Mouse (Mus musculus) inflammation-experienced regulatory T-cells, adult 16 weeks (primary cell): ENCODE data around the gene Tex33. TPM values are rescaled to one million over a fixed set of nuclear protein-coding genes. Genes with fewer than 3 reads are reported as not detected.

Experiments used
- polyA plus RNA-seq: library from polyadenylated mRNA; unstranded; fragments of 100-300 nt; shearing (Covaris generic); gene quantifications from one replicate; pipeline ENCODE4 v1.2.1, GENCODE M21; 2017

The Tex33 gene
- polyA plus RNA-seq: not detected

DNA sequence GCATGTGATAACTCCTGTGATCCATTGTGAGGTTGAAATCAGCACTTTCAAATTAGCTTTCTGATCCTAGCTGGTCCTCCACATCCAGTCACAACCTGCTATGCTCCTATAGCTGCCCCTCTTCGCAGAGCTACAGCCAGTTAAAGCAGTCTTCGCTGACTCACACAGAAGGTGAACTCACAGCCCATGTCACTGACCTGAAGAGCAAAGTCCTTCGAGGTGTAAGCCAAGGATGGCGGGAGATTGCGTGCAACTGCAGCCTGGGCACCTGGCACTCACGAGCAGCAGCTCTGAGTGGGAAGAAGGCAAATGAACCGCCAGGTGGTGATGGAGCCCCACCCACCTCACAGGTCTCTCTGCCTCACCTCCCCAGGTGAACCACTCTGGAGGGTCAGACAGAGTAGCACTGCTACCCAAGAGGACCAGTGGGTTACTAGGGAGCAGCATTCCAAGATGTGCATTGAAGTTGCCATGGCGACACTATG, at the start of gene Tex33:
Gene Tex33 (minus strand): TSS at position 435 of the 485 bp plus-strand sequence.

DNA sequence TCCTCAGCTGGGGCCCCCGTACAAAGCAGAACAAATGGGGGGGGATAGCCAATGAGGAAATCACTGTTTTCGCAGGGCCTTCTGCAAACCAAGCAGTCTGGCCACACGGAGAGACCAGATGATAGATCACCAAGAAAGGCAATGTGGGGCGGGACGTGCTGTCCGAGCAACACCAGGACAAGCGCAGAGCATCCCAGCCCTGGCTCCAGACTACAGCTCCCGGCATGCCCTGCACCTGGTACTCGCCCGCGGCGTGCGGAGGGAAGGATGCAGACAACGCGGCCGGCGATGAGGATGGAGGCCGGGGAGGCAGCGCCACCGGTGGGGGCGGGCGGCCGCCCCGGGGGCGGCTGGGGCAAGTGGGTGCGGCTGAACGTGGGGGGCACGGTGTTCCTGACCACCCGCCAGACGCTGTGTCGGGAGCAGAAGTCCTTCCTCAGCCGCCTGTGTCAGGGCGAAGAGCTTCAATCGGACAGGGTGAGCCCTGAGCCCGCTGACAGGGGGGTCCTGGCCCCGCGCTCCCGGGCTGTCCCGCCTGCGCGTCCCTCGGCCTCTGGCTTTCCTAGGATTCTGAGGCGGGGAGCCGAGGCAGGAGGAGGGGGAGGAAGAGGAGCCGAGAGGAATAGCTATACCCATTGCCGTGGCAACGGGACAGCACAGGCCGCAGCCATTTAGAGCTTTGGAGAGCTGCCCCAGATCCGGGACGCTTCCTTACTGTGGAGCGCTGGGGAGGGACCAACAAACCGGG, 32.9 kb upstream of the Tex33 start, which contains the start of gene Kctd17:
Gene Kctd17 (plus strand): TSS at position 174 of the 748 bp plus-strand sequence.

GRCm38 (mm10) chr15:78406293-78406934, 10.7 kb upstream of the Tex33 start, which contains the start of gene Mpst:
Gene Mpst (plus strand): TSS chr15:78406416.

DNA sequence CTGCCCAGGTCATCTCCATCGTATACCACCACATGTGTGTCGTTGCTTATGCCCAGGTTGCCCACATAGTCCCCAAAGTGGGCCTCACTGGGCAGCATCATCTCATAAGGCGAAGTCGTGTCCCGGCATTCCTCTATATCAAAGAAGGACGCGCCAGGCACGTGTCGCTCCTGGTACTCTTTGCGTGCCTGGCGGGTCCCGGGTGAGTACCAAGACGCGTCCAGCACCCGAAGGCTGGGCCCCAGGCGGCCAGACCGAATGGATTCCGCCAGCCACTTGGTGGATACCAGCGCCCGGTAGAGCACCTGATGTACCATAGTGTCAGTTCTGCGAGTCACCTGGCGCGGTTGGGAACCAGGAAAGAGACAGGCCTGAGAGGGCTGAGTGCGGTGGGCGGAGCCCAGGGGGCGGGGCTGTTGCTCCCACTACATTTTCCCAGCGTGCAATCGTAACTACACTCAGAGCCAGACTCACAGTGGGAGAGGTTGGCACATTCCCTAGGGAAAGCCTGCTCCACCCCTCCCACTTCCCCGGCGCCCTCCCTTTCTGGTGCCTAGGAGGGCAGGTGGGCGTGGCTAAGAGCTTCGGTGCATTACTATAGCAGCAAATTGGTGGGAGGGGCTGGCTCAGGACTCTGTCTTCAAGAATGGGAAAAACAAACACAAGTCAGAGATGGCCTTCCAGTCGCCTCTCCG, 10.0 kb upstream of the Tex33 start, which contains the start of gene Tst:
Gene Tst (minus strand): TSS at position 391 of the 695 bp plus-strand sequence.

Other genes with a start within 250 kb of the Tex33 start
- 73.9 TPM for gene Ift27, start 221.8 kb downstream of the Tex33 start, polyA plus RNA-seq
- gene Pvalb, start 189.5 kb downstream of the Tex33 start, polyA plus RNA-seq: not detected
- gene Ncf4, start 151.1 kb downstream of the Tex33 start, polyA plus RNA-seq: 251 TPM
- 0.16 TPM for gene Csf2rb2, start 90.2 kb downstream of the Tex33 start, polyA plus RNA-seq
- gene Csf2rb, start 70.2 kb downstream of the Tex33 start, polyA plus RNA-seq: 0.44 TPM
- 1.4 TPM for gene Tst, start 10.0 kb upstream of the Tex33 start, polyA plus RNA-seq
- gene Mpst, start 10.5 kb upstream of the Tex33 start, polyA plus RNA-seq: 4.0 TPM
- 40.7 TPM for gene Kctd17, start 32.7 kb upstream of the Tex33 start, polyA plus RNA-seq
- not detected for gene Tmprss6, start 72.7 kb upstream of the Tex33 start, polyA plus RNA-seq
- gene Il2rb, start 99.4 kb upstream of the Tex33 start, polyA plus RNA-seq: 1,134 TPM
- 7.6 TPM for gene C1qtnf6, start 135.5 kb upstream of the Tex33 start, polyA plus RNA-seq
- gene Sstr3, start 148.8 kb upstream of the Tex33 start, polyA plus RNA-seq: not detected
- gene Rac2, start 176.9 kb upstream of the Tex33 start, polyA plus RNA-seq: 3,278 TPM
- gene Cyth4, start 201.1 kb upstream of the Tex33 start, polyA plus RNA-seq: 550 TPM